Mouse (Mus musculus) hindbrain, postnatal 0 days (tissue): ENCODE measurements around the gene Ccdc63. TPM values are rescaled to one million over a fixed set of nuclear protein-coding genes. Genes with fewer than 3 reads are reported as not detected.

Experiments
- ATAC-seq: fragments of 200-750 bp; cut with Nextera tagmentation; 2 replicates; pipeline ENCODE4 v1.8.0; 2017; ENCODE audit warnings: mild to moderate bottlenecking, moderate TSS enrichment, moderate library complexity
- DNase-seq: peaks from one replicate; pipeline ENCODE4 v3.0.0-alpha.2; 2015; ENCODE audit warnings: low spot score
- H3K27ac ChIP-seq: fragments of 300-500 bp; sonication (generic); 2 replicates; pipeline ENCODE4 v1.5.1; 2014; ENCODE audit warnings: mild to moderate bottlenecking
- H3K27me3 ChIP-seq: fragments of 300-500 bp; sonication (generic); 2 replicates; pipeline ENCODE4 v1.6.1; 2014; ENCODE audit warnings: low read length, mixed read lengths; ENCODE audit not compliant: insufficient read depth
- H3K36me3 ChIP-seq: fragments of 300-500 bp; sonication (generic); 2 replicates; pipeline ENCODE4 v1.6.1; 2014; ENCODE audit warnings: low read length, mixed read lengths; ENCODE audit not compliant: insufficient read depth
- H3K4me1 ChIP-seq: fragments of 300-500 bp; sonication (generic); 2 replicates; pipeline ENCODE4 v1.6.1; 2014; ENCODE audit warnings: antibody characterized with exemption, low read length, mixed read lengths; ENCODE audit not compliant: insufficient read depth
- H3K4me2 ChIP-seq: fragments of 300-500 bp; sonication (generic); 2 replicates; pipeline ENCODE4 v1.6.1; 2014; ENCODE audit warnings: low read depth, mild to moderate bottlenecking, low read length, moderate library complexity, mixed read lengths
- H3K4me3 ChIP-seq: fragments of 300-500 bp; sonication (generic); 2 replicates; pipeline ENCODE4 v1.5.1; 2014; ENCODE audit warnings: low read length
- H3K9ac ChIP-seq: fragments of 300-500 bp; sonication (generic); replicated peaks from 2 replicates; pipeline ENCODE4 v1.6.1; 2014; ENCODE audit warnings: mild to moderate bottlenecking, low read length, moderate library complexity, mixed read lengths
- H3K9me3 ChIP-seq: fragments of 300-500 bp; sonication (generic); 2 replicates; pipeline ENCODE4 v1.6.1; 2016; ENCODE audit warnings: low read length, mixed read lengths
- CTCF ChIP-seq: IDR thresholded peaks from 2 replicates; pipeline ENCODE4 v1.5.1; 2016; ENCODE audit warnings: antibody characterized with exemption, control low read depth, low read depth
- WGBS: fragments of 180-500 bp; shearing (Covaris S2); extraction: QIAGEN DNeasy Blood & Tissue Kit; methylation state at CpG from one replicate; pipeline ENCODE4 v1.1.7; 2014; 5-methylcytosine and 5-hydroxymethylcytosine counted together
- polyA plus RNA-seq: library from polyadenylated mRNA; unstranded; fragments of >200 nt; fragmentation: Nextera tagmentation; extraction: Ambion mirVana; gene quantifications from 2 replicates; pipeline ENCODE4 v1.2.1, GENCODE M21; 2015
- total RNA-seq: library from RNA; depleted of rRNA; stranded (reverse); fragments of >200 nt; gene quantifications from 2 replicates; pipeline ENCODE4 v1.2.3, GENCODE M21; 2014

Ccdc63 gene
- total and polyA plus RNA-seq, 2 experiments from 2014 or later, result 0.16 TPM; not detected in 1

DNA sequence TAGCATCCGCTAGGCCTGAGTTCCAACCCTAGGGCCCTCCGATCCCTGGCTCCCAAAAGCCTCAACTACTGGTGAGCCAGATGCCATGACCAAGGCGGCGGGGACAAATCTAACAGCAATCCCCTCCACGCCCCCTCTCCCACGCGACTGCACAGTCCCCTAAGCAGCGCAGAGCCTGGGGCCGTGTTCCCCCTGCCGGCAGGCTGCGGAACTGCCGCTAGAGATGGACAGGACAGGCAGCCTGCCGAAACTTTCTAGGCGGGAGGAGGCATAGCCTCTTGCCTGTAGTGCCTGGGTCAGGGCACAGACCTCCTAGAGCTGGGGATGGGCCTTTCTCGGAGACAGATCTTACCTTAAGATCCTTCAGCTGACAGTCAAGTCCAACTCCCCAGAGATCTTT lies 49.6 kb downstream of the Ccdc63 start:
- Histone ChIP-seq H3K4me3 (no peak overlapping the region), H3K4me1 (no peaks in the 10 kb centered on the region), H3K27ac (no peak overlapping the region), H3K36me3 (no peaks in the 10 kb centered on the region), H3K4me2 (no peak overlapping the region), H3K9me3 (no peaks in the 10 kb centered on the region), H3K27me3 (no peaks in the 10 kb centered on the region), H3K9ac (no peak overlapping the region)
- ATAC-seq (peak; percentile 70; the same call in 1 of the 2 replicates), DNase-seq (peak; percentile 83)
- TF ChIP-seq CTCF, result peak; percentile 96
- WGBS, result 12% methylated on average over 15 of the region's 15 CpGs

DNA sequence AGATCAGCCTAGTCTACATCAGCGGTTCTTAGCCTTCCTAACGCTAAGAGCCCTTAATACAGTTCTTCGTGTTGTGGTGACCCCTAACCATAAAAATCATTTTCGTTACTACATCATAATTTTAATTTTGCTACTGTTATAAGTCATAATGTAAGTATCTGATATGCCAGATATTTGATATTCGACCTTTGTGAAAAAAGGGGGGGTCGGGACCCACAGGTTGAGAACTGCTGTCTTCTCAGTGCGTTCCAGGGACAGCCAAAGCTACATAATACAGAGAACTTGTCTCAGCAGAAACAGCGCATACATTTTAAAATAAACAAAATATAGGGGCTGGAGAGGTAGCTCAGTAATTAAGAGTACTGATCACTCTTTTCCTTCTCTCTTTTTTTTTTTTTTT lies 51.0 kb downstream of the Ccdc63 start:
- DNase-seq (no peak), ATAC-seq (no peak)
- no peaks in the 10 kb centered on the region for H3K27me3 ChIP-seq
- WGBS, result 81% methylated on average over 8 of the region's 8 CpGs
- no peaks in the 10 kb centered on the region for H3K36me3 ChIP-seq
- H3K9me3 ChIP-seq, result no peaks in the 10 kb centered on the region
- no peak overlapping the region for H3K4me3 ChIP-seq
- H3K4me2 ChIP-seq, result no peak overlapping the region
- H3K27ac ChIP-seq, result no peak overlapping the region
- no peak for TF ChIP-seq CTCF
- no peaks in the 10 kb centered on the region for H3K4me1 ChIP-seq
- no peak overlapping the region for H3K9ac ChIP-seq

- 3% methylated on average over 5 of the region's 5 CpGs for WGBS
- Histone ChIP-seq H3K9me3 (no peaks in the 10 kb centered on the region), H3K36me3 (no peaks in the 10 kb centered on the region), H3K4me2 (no peak overlapping the region), H3K4me1 (no peaks in the 10 kb centered on the region), H3K9ac (no peak overlapping the region), H3K27ac (no peak overlapping the region), H3K4me3 (no peak overlapping the region), H3K27me3 (no peaks in the 10 kb centered on the region)
- DNase-seq (peak; percentile 92), ATAC-seq (peak; percentile 90)
- TF ChIP-seq CTCF, result peak; percentile 99
These were observed 51.7 kb downstream of the Ccdc63 start for GRCm38 (mm10) chr5:122088917-122089316.

DNA sequence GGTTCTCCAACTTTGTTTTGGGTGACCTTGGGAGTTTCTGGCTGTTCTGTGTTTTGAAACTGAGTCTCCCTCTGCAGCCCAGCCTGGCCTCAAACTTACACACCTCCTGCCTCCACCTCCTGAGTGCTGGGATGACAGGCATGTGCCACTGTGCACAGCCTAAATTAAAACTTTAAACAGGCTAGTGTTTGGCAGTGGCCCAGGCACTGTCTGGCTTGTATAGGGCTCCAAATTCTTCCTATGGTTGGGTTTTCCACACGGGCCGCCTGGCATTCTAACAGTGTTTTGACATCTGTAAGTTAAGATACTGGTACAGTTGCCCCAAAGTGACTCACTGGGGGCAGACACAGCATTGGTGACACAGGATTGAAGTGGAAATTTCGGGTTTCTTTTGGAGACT lies 54.5 kb downstream of the Ccdc63 start:
- WGBS, result 62% methylated on average over 3 of the region's 3 CpGs
- no peaks in the 10 kb centered on the region for H3K36me3 ChIP-seq
- no peak for ATAC-seq

DNA sequence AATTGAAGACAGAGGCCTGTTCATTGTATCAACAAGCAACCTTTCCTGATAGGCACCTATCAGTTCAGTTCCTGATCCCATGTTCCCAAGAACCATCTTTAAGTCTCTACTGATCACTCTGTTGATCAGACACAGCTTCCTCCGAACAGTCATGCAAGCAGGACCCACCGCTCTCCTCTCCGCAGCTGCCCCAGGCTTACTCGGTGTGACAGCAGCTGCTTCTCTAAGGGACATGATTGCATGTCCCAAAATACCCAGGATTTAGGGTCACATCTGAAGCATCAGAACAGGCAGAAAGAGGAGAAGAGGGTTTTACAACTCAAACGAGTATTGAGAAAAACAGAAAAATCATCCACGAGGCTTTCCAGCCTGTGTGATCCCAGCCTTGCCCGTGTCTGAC lies 55.3 kb downstream of the Ccdc63 start:
- Histone ChIP-seq H3K4me3 (no peak overlapping the region), H3K27ac (no peak overlapping the region), H3K9me3 (no peaks in the 10 kb centered on the region), H3K27me3 (no peaks in the 10 kb centered on the region), H3K4me2 (no peak overlapping the region), H3K4me1 (no peaks in the 10 kb centered on the region), H3K9ac (no peak overlapping the region), H3K36me3 (no peaks in the 10 kb centered on the region)
- ATAC-seq, result no peak
- 72% methylated on average over 7 of the region's 7 CpGs for WGBS
- no peak for DNase-seq
- TF ChIP-seq CTCF, result no peak

More for the DNA sequence above, 54.5 kb downstream of the Ccdc63 start:
- no peak for DNase-seq
- Histone ChIP-seq H3K9me3 (no peaks in the 10 kb centered on the region), H3K4me2 (no peak overlapping the region), H3K4me1 (no peaks in the 10 kb centered on the region), H3K9ac (no peak overlapping the region), H3K27me3 (no peaks in the 10 kb centered on the region), H3K4me3 (no peak overlapping the region), H3K27ac (no peak overlapping the region)
- no peak for TF ChIP-seq CTCF

- H3K4me2 ChIP-seq, result no peak overlapping the region
- no peak for TF ChIP-seq CTCF
- H3K9me3 ChIP-seq, result no peaks in the 10 kb centered on the region
- no peak overlapping the region for H3K4me3 ChIP-seq
- ATAC-seq (no peak), DNase-seq (no peak)
- H3K36me3 ChIP-seq, result no peaks in the 10 kb centered on the region
- H3K9ac ChIP-seq, result no peak overlapping the region
- no peaks in the 10 kb centered on the region for H3K27me3 ChIP-seq
- WGBS, result 74% methylated on average over 3 of the region's 3 CpGs
- H3K4me1 ChIP-seq, result no peaks in the 10 kb centered on the region
- no peak overlapping the region for H3K27ac ChIP-seq
These were observed 56.2 kb downstream of the Ccdc63 start for GRCm38 (mm10) chr5:122084470-122084869.

DNA sequence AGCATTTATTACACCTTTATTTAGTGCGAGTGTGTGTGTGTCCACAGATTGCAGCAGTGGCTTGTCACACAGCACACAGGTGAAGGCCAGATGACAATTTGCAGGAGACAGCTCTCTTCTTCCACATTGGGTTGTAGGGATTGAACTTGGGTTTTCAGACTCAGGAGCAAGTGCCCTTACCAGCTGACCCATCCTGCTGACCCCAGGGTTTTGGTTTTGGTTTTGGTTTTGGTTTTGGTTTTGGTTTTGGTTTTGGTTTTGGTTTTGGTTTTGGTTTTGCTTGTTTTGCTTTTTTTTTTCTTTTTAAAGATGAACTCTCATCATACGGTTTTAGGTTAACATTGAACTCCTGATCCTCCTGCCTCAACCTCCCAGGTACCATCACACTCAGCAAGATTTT lies 57.3 kb downstream of the Ccdc63 start:
- H3K27ac ChIP-seq, result no peak overlapping the region
- 97% methylated on average over 2 of the region's 2 CpGs for WGBS
- no peak overlapping the region for H3K9ac ChIP-seq
- TF ChIP-seq CTCF, result no peak
- H3K36me3 ChIP-seq, result no peaks in the 10 kb centered on the region
- no peak overlapping the region for H3K4me3 ChIP-seq
- H3K4me2 ChIP-seq, result no peak overlapping the region
- no peaks in the 10 kb centered on the region for H3K9me3 ChIP-seq
- H3K4me1 ChIP-seq, result no peaks in the 10 kb centered on the region
- no peaks in the 10 kb centered on the region for H3K27me3 ChIP-seq
- no peak for DNase-seq
- no peak for ATAC-seq

DNA sequence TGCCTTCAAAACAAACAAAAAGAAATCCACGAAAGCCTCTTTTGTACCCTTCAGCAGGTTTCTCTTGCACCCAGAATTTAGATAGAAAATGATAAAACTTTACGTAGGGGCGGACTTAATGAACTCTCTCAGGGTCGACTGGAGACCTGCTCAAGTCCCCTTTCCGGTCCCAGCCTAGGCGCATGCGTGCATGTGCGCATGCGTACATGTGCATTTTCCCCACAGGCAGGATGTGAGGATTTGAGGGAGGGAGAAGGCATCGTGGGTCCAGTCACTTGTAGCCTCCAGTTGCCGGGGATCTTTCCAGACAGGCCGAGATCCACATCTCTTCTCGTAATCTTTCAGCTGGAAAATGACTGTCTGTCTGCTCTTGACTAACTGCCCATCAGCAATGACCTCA lies 59.2 kb downstream of the Ccdc63 start:
- 84% methylated on average over 13 of the region's 13 CpGs for WGBS
- no peaks in the 10 kb centered on the region for H3K4me1 ChIP-seq
- no peaks in the 10 kb centered on the region for H3K27me3 ChIP-seq

More for the DNA sequence above, 59.2 kb downstream of the Ccdc63 start:
- no peak for DNase-seq
- Histone ChIP-seq H3K36me3 (no peaks in the 10 kb centered on the region), H3K4me3 (no peak overlapping the region), H3K27ac (no peak overlapping the region), H3K4me2 (no peak overlapping the region), H3K9me3 (no peaks in the 10 kb centered on the region), H3K9ac (no peak overlapping the region)
- TF ChIP-seq CTCF, result no peak
- ATAC-seq, result no peak
